Mouse (Mus musculus): ENCODE measurements at regions not wholly inside any gene's neighbourhood (a gene's known extent, or its start where the extent isn't known, plus 50 kb on each side); places are given as distances from the start of the nearest gene placed in this dataset.

GRCm38 (mm10) chr17:89592826-89593225 is 317.4 kb downstream of the Gm10184 start:
- no peak for ATAC-seq

GRCm38 (mm10) chr17:89559506-89559905 is 350.7 kb downstream of the Gm10184 start:
- H3K9ac ChIP-seq (replicated peaks; ENCODE audit: low read depth): no peak overlapping the region
- no peak overlapping the region for H3K4me2 ChIP-seq (replicated peaks; ENCODE audit: low read depth, low read length)
- TF ChIP-seq CTCF (IDR thresholded peaks at IDR 0.05) (no peak), EP300 (IDR thresholded peaks at IDR 0.05) (no peak)
- no peak for DNase-seq (ENCODE audit: low spot score)
- no peak overlapping the region for H3K4me3 ChIP-seq (ENCODE audit: low read depth, low read length)
- no peaks in the 10 kb centered on the region for H3K36me3 ChIP-seq (ENCODE audit: insufficient read depth, low read length)
- no peaks in the 10 kb centered on the region for H3K4me1 ChIP-seq (ENCODE audit: insufficient read depth, low read depth, low read length)
- H3K9me3 ChIP-seq (ENCODE audit: low read length): no peaks in the 10 kb centered on the region
- no peaks in the 10 kb centered on the region for H3K27me3 ChIP-seq (replicated peaks; ENCODE audit: insufficient read depth, low read length)
- ATAC-seq: no peak
- no peak overlapping the region for H3K27ac ChIP-seq (ENCODE audit: low read length)

More at GRCm38 (mm10) chr17:89592826-89593225, 317.4 kb downstream of the Gm10184 start:
- WGBS: 62% methylated on average over 3 of the region's 3 CpGs
- H3K27me3 ChIP-seq (replicated peaks; ENCODE audit: insufficient read depth, low read length): no peaks in the 10 kb centered on the region
- H3K9me3 ChIP-seq (ENCODE audit: low read length): no peaks in the 10 kb centered on the region
- no peak overlapping the region for H3K4me2 ChIP-seq (replicated peaks; ENCODE audit: low read depth, low read length)
- H3K36me3 ChIP-seq (ENCODE audit: insufficient read depth, low read length): no peaks in the 10 kb centered on the region
- no peak overlapping the region for H3K9ac ChIP-seq (replicated peaks; ENCODE audit: low read depth)
- H3K4me3 ChIP-seq (ENCODE audit: low read depth, low read length): no peak overlapping the region
- H3K27ac ChIP-seq (ENCODE audit: low read length): no peak overlapping the region
- DNase-seq (ENCODE audit: low spot score): no peak
- H3K4me1 ChIP-seq (ENCODE audit: insufficient read depth, low read depth, low read length): no peaks in the 10 kb centered on the region
- no peak for TF ChIP-seq EP300 (IDR thresholded peaks at IDR 0.05)
- no peak for TF ChIP-seq CTCF (IDR thresholded peaks at IDR 0.05)

GRCm38 (mm10) chr17:89554754-89555153 is 354.3 kb upstream of the Fshr start:
- Histone ChIP-seq H3K4me1 (ENCODE audit: insufficient read depth, low read depth, low read length) (no peaks in the 10 kb centered on the region), H3K36me3 (ENCODE audit: insufficient read depth, low read length) (no peaks in the 10 kb centered on the region), H3K27ac (ENCODE audit: low read length) (no peak overlapping the region), H3K9ac (replicated peaks; ENCODE audit: low read depth) (no peak overlapping the region), H3K4me3 (ENCODE audit: low read depth, low read length) (no peak overlapping the region), H3K9me3 (ENCODE audit: low read length) (no peaks in the 10 kb centered on the region), H3K4me2 (replicated peaks; ENCODE audit: low read depth, low read length) (no peak overlapping the region), H3K27me3 (replicated peaks; ENCODE audit: insufficient read depth, low read length) (no peaks in the 10 kb centered on the region)
- DNase-seq (ENCODE audit: low spot score): no peak
- TF ChIP-seq EP300 (IDR thresholded peaks at IDR 0.05) (no peak), CTCF (IDR thresholded peaks at IDR 0.05) (no peak)
- WGBS: 79% methylated on average over 1 of the region's 1 CpGs
- ATAC-seq: no peak

GRCm38 (mm10) chr17:89553597-89553996 is 353.1 kb upstream of the Fshr start:
- H3K9ac ChIP-seq (replicated peaks; ENCODE audit: low read depth): no peak overlapping the region
- ATAC-seq: no peak
- H3K9me3 ChIP-seq (ENCODE audit: low read length): no peaks in the 10 kb centered on the region
- H3K27ac ChIP-seq (ENCODE audit: low read length): no peak overlapping the region
- H3K36me3 ChIP-seq (ENCODE audit: insufficient read depth, low read length): no peaks in the 10 kb centered on the region
- DNase-seq (ENCODE audit: low spot score): no peak
- no peak overlapping the region for H3K4me2 ChIP-seq (replicated peaks; ENCODE audit: low read depth, low read length)
- no peak for TF ChIP-seq CTCF (IDR thresholded peaks at IDR 0.05)
- TF ChIP-seq EP300 (IDR thresholded peaks at IDR 0.05): no peak
- no peaks in the 10 kb centered on the region for H3K27me3 ChIP-seq (replicated peaks; ENCODE audit: insufficient read depth, low read length)
- no peaks in the 10 kb centered on the region for H3K4me1 ChIP-seq (ENCODE audit: insufficient read depth, low read depth, low read length)
- WGBS: 28% methylated on average over 3 of the region's 3 CpGs
- H3K4me3 ChIP-seq (ENCODE audit: low read depth, low read length): no peak overlapping the region

- H3K36me3 ChIP-seq (ENCODE audit: insufficient read depth, low read length): no peaks in the 10 kb centered on the region
- no peaks in the 10 kb centered on the region for H3K4me1 ChIP-seq (ENCODE audit: insufficient read depth, low read depth, low read length)
- H3K9ac ChIP-seq (replicated peaks; ENCODE audit: low read depth): no peak overlapping the region
- H3K4me2 ChIP-seq (replicated peaks; ENCODE audit: low read depth, low read length): no peak overlapping the region
- 53% methylated on average over 3 of the region's 3 CpGs for WGBS
- no peak overlapping the region for H3K27ac ChIP-seq (ENCODE audit: low read length)
- TF ChIP-seq CTCF (IDR thresholded peaks at IDR 0.05) (no peak), EP300 (IDR thresholded peaks at IDR 0.05) (no peak)
- H3K27me3 ChIP-seq (replicated peaks; ENCODE audit: insufficient read depth, low read length): no peaks in the 10 kb centered on the region
- DNase-seq (ENCODE audit: low spot score) (no peak), ATAC-seq (no peak)
- H3K4me3 ChIP-seq (ENCODE audit: low read depth, low read length): no peak overlapping the region
- no peaks in the 10 kb centered on the region for H3K9me3 ChIP-seq (ENCODE audit: low read length)
These were observed 350.3 kb upstream of the Fshr start for GRCm38 (mm10) chr17:89550758-89551157.

GRCm38 (mm10) chr17:89521912-89522311 is 321.4 kb upstream of the Fshr start:
- H3K36me3 ChIP-seq (ENCODE audit: insufficient read depth, low read length): no peaks in the 10 kb centered on the region
- TF ChIP-seq CTCF (IDR thresholded peaks at IDR 0.05) (no peak), EP300 (IDR thresholded peaks at IDR 0.05) (no peak)
- ATAC-seq: no peak

GRCm38 (mm10) chr17:89519413-89519812 is 318.9 kb upstream of the Fshr start:
- Histone ChIP-seq H3K4me1 (ENCODE audit: insufficient read depth, low read depth, low read length) (no peaks in the 10 kb centered on the region), H3K27me3 (replicated peaks; ENCODE audit: insufficient read depth, low read length) (no peaks in the 10 kb centered on the region), H3K4me3 (ENCODE audit: low read depth, low read length) (no peak overlapping the region), H3K36me3 (ENCODE audit: insufficient read depth, low read length) (no peaks in the 10 kb centered on the region), H3K9ac (replicated peaks; ENCODE audit: low read depth) (no peak overlapping the region), H3K4me2 (replicated peaks; ENCODE audit: low read depth, low read length) (no peak overlapping the region), H3K27ac (ENCODE audit: low read length) (no peak overlapping the region), H3K9me3 (ENCODE audit: low read length) (no peaks in the 10 kb centered on the region)
- WGBS: 57% methylated on average over 2 of the region's 2 CpGs
- DNase-seq (ENCODE audit: low spot score): no peak
- no peak for ATAC-seq
- no peak for TF ChIP-seq EP300 (IDR thresholded peaks at IDR 0.05)
- TF ChIP-seq CTCF (IDR thresholded peaks at IDR 0.05): no peak

More at GRCm38 (mm10) chr17:89521912-89522311, 321.4 kb upstream of the Fshr start:
- 86% methylated on average over 4 of the region's 4 CpGs for WGBS
- no peak overlapping the region for H3K27ac ChIP-seq (ENCODE audit: low read length)
- H3K9me3 ChIP-seq (ENCODE audit: low read length): no peaks in the 10 kb centered on the region
- no peak overlapping the region for H3K9ac ChIP-seq (replicated peaks; ENCODE audit: low read depth)
- H3K27me3 ChIP-seq (replicated peaks; ENCODE audit: insufficient read depth, low read length): no peaks in the 10 kb centered on the region
- H3K4me2 ChIP-seq (replicated peaks; ENCODE audit: low read depth, low read length): no peak overlapping the region
- no peaks in the 10 kb centered on the region for H3K4me1 ChIP-seq (ENCODE audit: insufficient read depth, low read depth, low read length)
- no peak overlapping the region for H3K4me3 ChIP-seq (ENCODE audit: low read depth, low read length)
- DNase-seq (ENCODE audit: low spot score): no peak
